Mouse (Mus musculus): ENCODE results near the gene Arih1.
A peak's percentile ranks its signal among the peaks of the same experiment; 100 is the strongest.
"Not testable (repeated sequence)": the region's sequence is repeated elsewhere in the genome, so short reads cannot be mapped to it uniquely, and the experiment has no call there.

Gene Arih1

DNA sequence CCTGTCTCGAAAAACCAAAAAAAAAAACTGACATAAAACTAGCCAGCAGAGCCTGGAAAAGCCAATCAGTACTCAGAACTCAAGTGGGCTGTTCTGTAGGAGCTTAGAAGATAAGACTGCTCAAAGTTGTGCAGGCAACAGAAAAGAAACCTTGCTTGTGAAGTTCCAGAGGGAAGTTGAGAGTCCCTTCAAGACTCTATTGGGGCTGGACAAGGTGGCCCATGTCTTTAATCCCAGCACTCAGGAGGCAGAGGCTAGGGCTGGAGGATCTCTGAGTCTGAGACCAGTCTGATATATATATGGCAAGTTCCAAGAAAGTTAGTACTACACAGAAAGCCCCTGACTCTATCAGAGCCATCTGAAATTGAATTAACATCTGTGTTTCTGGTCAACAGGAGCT, 28.0 kb downstream of the Arih1 start:
- no peak for DNase-seq

- no peak for DNase-seq
These were observed 28.7 kb downstream of the Arih1 start for GRCm38 (mm10) chr9:59457671-59458070.

GRCm38 (mm10) chr9:59455404-59456068, 30.9 kb downstream of the Arih1 start:
- DNase-seq: no peak

DNA sequence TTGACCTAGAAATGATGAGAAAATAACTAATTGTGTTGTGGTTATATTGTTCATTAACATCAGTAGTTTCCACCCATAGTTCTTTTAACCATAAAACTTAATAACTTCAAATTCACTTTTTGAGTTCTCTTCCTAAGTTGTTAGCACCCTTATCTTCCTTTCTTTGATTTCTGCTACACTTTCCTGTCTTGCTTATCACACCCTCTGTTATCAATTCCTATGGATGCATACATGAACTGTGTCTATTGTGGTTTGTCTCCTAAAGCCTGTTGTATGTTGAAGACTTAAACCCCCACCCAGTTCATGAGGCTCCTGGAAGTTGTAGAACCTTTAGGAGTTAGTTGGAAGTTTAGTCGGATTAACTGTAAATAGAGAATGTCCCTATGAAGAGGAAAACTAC, 52.7 kb downstream of the Arih1 start:
- DNase-seq: no peak

DNA sequence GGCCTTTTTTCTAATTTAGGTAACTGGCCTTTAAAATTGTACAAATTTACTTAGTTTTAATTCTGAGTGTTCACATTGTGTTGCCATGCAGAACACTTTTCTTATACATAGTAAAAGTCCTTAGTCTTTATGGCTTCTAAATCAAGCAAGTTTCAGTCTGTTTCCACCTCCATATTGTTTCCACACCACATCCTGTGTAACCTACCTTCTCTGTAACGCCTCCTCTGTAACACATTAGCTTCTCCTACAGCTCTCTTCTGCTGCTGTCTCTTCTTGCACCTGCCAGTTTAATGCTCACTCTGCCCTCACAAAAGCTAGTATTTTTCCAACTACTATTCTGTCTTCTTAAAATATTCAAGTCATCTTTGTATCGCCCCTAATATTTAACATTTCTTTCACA, 54.8 kb downstream of the Arih1 start:
- no peak for DNase-seq

- DNase-seq: no peak
These were observed 65.9 kb downstream of the Arih1 start for GRCm38 (mm10) chr9:59420487-59420886.

- no peak for DNase-seq
These were observed 79.1 kb downstream of the Arih1 start for GRCm38 (mm10) chr9:59407271-59407670.

DNA sequence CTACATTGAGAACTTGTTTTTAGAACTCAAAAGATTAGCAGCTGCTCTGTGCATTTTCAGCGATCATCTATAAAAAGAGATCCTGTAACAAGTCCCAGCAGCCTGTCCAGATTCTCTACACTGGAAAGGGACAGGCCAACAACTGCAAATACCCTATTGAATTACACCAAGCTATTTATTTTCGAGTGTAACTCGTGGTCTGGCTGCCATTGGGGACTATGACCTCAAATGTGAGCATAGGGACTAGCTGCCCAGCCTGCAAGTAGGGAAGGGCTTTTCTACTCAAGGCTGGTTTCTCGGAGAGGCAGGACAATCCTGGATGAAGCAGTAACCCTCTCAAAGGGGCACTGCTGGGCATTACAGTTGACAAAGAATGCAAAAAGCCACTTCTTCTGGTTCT, 97.3 kb downstream of the Arih1 start:
- no peak for DNase-seq

DNA sequence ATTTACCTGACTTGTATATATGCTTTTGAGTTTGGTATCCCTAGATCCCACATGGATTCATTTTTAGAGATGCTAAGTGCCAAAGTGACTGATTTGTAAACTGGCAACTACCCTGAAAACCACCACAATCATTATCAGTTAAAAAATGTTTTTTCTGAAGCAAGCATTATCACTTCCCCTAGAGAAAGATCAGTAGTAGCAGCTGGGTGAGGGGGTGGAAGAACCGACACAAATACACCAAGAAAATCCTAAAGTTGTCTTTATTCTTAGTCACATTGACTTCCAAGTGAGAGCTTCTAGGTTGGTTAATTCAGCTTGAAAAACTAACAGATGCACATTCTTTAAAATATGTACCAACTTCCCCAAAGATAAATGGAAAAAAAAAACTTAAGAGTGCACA, 98.1 kb downstream of the Arih1 start:
- no peak for DNase-seq

GRCm38 (mm10) chr9:59387461-59387860, 99.0 kb downstream of the Arih1 start:
- peak in 1 of 2 experiments; percentile 7 for DNase-seq

DNA sequence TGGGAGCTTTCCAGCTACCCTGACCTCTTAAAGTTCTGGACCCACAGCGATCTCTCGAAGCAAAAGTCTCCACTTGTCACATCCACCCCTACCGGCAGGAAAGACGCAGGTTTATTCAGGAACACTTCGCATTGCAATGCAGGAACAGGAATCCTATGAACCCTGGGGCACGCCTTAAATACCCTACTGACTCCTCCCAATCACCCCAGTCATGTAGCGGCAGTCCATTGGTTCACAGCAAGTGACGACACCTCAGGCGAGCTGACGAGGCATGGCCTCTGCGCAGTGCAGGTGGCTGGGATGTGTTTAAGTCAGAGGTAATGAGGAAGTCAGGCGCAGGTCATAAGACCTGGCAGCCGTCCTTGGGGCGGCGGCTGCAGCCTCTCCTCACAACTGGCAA, 110.8 kb downstream of the Arih1 start:
- DNase-seq: no peak

- DNase-seq: no peak
These were observed 116.8 kb downstream of the Arih1 start for GRCm38 (mm10) chr9:59369646-59370045.

GRCm38 (mm10) chr9:59369220-59369619, 117.2 kb downstream of the Arih1 start:
- no peak for DNase-seq

GRCm38 (mm10) chr9:59360487-59360886, 125.9 kb downstream of the Arih1 start:
- DNase-seq: not testable (repeated sequence)

- DNase-seq: not testable (repeated sequence)
These were observed 128.4 kb downstream of the Arih1 start for GRCm38 (mm10) chr9:59358041-59358440.

DNA sequence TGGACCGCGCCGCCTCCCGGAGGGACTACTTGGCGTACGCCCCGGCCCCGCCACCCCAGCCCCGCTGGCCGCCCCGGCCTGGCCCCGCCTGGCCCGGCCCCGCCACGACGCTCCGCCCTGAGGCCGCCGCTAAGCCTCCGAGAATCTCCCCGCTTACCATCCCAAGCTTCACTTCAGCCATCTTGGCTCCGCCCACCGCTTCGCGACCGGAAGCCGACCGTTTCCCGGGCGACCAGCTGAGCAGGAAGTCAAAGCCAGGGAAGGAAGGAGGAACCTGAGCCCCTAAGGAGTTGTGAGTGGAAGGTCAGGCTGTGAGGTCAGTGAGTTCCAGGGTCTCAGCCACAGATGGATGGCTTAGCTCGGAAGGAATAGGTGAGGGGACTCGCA, 133.2 kb downstream of the Arih1 start, which contains the start of gene Bbs4:
TSS of gene Bbs4 (minus strand) at position 256 of the 387 bp plus-strand sequence.
- DNase-seq: peak; percentile 94 to 96

DNA sequence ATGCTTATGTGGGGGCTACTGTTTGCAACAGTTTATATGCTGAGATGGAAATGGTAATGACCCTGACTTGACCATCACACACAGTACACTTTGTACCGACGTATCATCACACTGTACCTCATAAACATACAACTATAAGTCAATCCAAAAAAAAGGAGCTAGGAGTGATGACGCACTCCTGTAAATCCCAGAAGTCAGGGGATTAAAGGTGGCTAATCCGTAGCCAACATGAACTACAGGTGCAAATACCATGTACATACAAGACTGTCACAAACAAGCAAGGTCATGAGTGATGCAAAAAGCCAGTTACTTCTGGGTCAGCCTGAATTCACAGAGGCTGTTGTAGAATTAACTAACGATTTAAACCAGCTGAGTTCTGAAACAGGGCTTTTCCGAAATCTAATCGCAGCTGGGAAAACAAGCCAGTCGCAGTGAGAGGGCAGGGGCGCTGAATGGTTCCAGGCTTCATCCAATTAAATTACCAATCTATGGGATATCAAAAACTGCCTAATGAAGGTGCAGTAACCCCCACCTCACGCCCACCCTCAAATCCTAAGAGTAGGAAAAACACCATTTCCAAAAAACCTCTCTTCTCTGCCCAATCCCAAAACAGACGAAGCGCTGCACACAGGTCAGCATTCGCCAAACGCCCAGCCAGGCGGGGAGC, 133.7 kb downstream of the Arih1 start:
- no peak for DNase-seq

GRCm38 (mm10) chr9:59346176-59346575, 140.2 kb downstream of the Arih1 start:
- DNase-seq: no peak

DNA sequence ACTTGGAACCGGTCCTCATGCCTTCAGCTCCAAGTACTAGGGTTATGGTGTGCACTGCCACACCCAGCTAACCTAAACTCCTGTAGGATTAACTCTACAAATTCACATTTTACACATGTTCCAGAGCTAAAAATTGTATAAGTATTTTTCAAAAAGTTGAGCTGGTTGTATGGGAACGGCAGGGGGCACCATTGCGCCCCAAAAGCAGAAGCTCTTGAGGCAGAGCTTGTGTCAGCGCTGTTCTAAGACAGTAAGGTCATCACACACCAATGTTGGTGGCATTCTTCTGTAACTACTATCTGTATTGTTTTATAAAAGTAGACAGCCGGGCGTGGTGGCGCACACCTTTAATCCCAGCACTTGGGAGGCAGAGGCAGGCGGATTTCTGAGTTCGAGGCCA, 146.4 kb downstream of the Arih1 start:
- peak; percentile 12 to 13 for DNase-seq

GRCm38 (mm10) chr9:59339107-59339506, 147.3 kb downstream of the Arih1 start:
- DNase-seq: no peak

GRCm38 (mm10) chr9:59338411-59338810, 148.0 kb downstream of the Arih1 start:
- DNase-seq: no peak
